Mouse (Mus musculus) liver, embryonic 11.5 days (tissue): ENCODE data around the gene Gm17584. TPM values are rescaled to one million over a fixed set of nuclear protein-coding genes. Genes with fewer than 3 reads are reported as not detected.
"Not testable (repeated sequence)": the region's sequence is repeated elsewhere in the genome, so short reads cannot be mapped to it uniquely, and the experiment has no call there.

Experiments used
- ATAC-seq: fragments of 200-750 bp; cut with Nextera tagmentation; replicated peaks from 2 replicates; pipeline ENCODE4 v1.8.0; 2017; ENCODE audit warnings: moderate number of reproducible peaks, mild to moderate bottlenecking, moderate TSS enrichment, moderate library complexity; ENCODE audit not compliant: low FRiP score
- DNase-seq: peaks from one replicate; pipeline ENCODE4 v3.0.0-alpha.2; 2017; ENCODE audit warnings: low spot score
- H3K27ac ChIP-seq: fragments of 300-500 bp; sonication (generic); 2 replicates; pipeline ENCODE4 v1.5.1; 2014; ENCODE audit warnings: mild to moderate bottlenecking, low read depth, low read length, control low read depth
- H3K27me3 ChIP-seq: fragments of 300-500 bp; sonication (generic); replicated peaks from 2 replicates; pipeline ENCODE4 v1.6.1; 2014; ENCODE audit warnings: low read length, mixed read lengths; ENCODE audit not compliant: control insufficient read depth, insufficient read depth
- H3K36me3 ChIP-seq: fragments of 300-500 bp; sonication (generic); 2 replicates; pipeline ENCODE4 v1.6.1; 2014; ENCODE audit warnings: mild to moderate bottlenecking, low read length, moderate library complexity, mixed read lengths; ENCODE audit not compliant: control insufficient read depth, insufficient read depth
- H3K4me1 ChIP-seq: fragments of 300-500 bp; sonication (generic); replicated peaks from 2 replicates; pipeline ENCODE4 v1.6.1; 2014; ENCODE audit warnings: low read length, mixed read lengths; ENCODE audit not compliant: control insufficient read depth, insufficient read depth
- H3K4me2 ChIP-seq: fragments of 300-500 bp; sonication (generic); 2 replicates; pipeline ENCODE4 v1.6.1; 2014; ENCODE audit warnings: mild to moderate bottlenecking, control low read depth, moderate library complexity
- H3K4me3 ChIP-seq: fragments of 300-500 bp; sonication (generic); 2 replicates; pipeline ENCODE4 v1.5.1; 2014; ENCODE audit warnings: low read depth, low read length, control low read depth
- H3K9ac ChIP-seq: fragments of 300-500 bp; sonication (generic); 2 replicates; pipeline ENCODE4 v1.6.1; 2014; ENCODE audit warnings: low read depth, low read length, control low read depth
- H3K9me3 ChIP-seq: fragments of 300-500 bp; sonication (generic); 2 replicates; pipeline ENCODE4 v1.6.1; 2016; ENCODE audit warnings: low read length, inconsistent platforms, mixed read lengths; ENCODE audit not compliant: control insufficient read depth
- WGBS: fragments of 180-500 bp; shearing (Covaris S2); extraction: QIAGEN DNeasy Blood & Tissue Kit; methylation state at CpG from one replicate; pipeline ENCODE4 v1.1.7; 2014; 5-methylcytosine and 5-hydroxymethylcytosine counted together
- polyA plus RNA-seq: library from polyadenylated mRNA; unstranded; fragments of >200 nt; fragmentation: Nextera tagmentation; extraction: Ambion mirVana; gene quantifications from 2 replicates; pipeline ENCODE4 v1.2.1, GENCODE M21; 2014

Gm17584 gene
- polyA plus RNA-seq = not detected in 2 replicates

DNA sequence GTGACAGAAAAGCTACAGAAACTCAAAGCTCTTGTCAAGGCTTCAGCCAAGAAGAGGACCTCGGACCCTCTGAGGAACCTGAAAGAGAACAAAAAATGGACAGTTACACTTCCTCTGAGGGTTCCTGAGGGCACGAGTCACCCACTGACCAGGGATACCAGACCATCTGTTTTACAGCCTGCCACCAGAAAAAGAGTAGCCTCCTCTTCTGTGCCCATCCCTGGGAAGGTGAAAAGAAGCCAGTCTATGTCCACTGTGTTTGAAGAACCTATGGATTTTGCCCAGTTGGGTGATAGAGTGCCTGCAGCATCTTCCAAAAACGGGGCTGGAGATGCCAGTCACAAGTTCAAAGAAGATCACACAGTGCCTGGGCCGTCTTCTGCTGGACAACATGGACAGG, at the start of gene Gm17584:
Gene Gm17584, plus strand, starts transcription at position 301 of the 400 bp plus-strand sequence.
- H3K4me3 ChIP-seq, H3K36me3 ChIP-seq, H3K9ac ChIP-seq, H3K9me3 ChIP-seq, ATAC-seq, H3K27me3 ChIP-seq, DNase-seq, H3K4me1 ChIP-seq, H3K4me2 ChIP-seq, H3K27ac ChIP-seq: not testable (repeated sequence)
- no CpG with 5 or more reads among the region's 4 CpGs for WGBS

Other genes starting within 250 kb of the Gm17584 start
- not detected in 2 replicates for gene Gm17469, start 129.3 kb downstream of the Gm17584 start, polyA plus RNA-seq